Mouse (Mus musculus): ENCODE measurements around the gene Ctsa.

GRCm38 (mm10) chr2:164862179-164862861, 29.6 kb downstream of the Ctsa start:
- TF ChIP-seq CTCF (IDR thresholded peaks at IDR 0.05; ENCODE audit: low read depth) (no peak), EP300 (IDR thresholded peaks at IDR 0.05; ENCODE audit: low read depth) (no peak)

Measured in liver, postnatal 0 days (tissue).